Mouse (Mus musculus) forebrain, postnatal 0 days (tissue): ENCODE results near the gene Gm21983. TPM values are rescaled to one million over a fixed set of nuclear protein-coding genes. Genes with fewer than 3 reads are reported as not detected.
A peak's percentile ranks its signal among the peaks of the same experiment; 100 is the strongest.

Experiments
- ATAC-seq: fragments of 200-750 bp; cut with Nextera tagmentation; 2 replicates; pipeline ENCODE4 v1.8.0; 2017; ENCODE audit warnings: mild to moderate bottlenecking, moderate library complexity
- DNase-seq: peaks from one replicate; pipeline ENCODE4 v3.0.0-alpha.2; 2015
- H3K27ac ChIP-seq: fragments of 300-500 bp; sonication (generic); 2 replicates; pipeline ENCODE4 v1.5.1; 2014; ENCODE audit warnings: low read depth, mild to moderate bottlenecking, antibody characterized with exemption, low read length, moderate library complexity, mixed read lengths
- H3K27me3 ChIP-seq: fragments of 300-500 bp; sonication (generic); 2 replicates; pipeline ENCODE4 v1.6.1; 2014; ENCODE audit warnings: mild to moderate bottlenecking, low read length, mixed read lengths; ENCODE audit not compliant: insufficient read depth
- H3K36me3 ChIP-seq: fragments of 300-500 bp; sonication (generic); 2 replicates; pipeline ENCODE4 v1.6.1; 2014; ENCODE audit warnings: mild to moderate bottlenecking, moderate library complexity; ENCODE audit not compliant: insufficient read depth
- H3K4me1 ChIP-seq: fragments of 300-500 bp; sonication (generic); 2 replicates; pipeline ENCODE4 v1.6.1; 2014; ENCODE audit warnings: antibody characterized with exemption; ENCODE audit not compliant: insufficient read depth
- H3K4me2 ChIP-seq: fragments of 300-500 bp; sonication (generic); 2 replicates; pipeline ENCODE4 v1.6.1; 2014; ENCODE audit warnings: low read depth, mild to moderate bottlenecking, moderate library complexity
- H3K4me3 ChIP-seq: fragments of 300-500 bp; sonication (generic); 2 replicates; pipeline ENCODE4 v1.5.1; 2014; ENCODE audit warnings: low read depth, low read length, mixed read lengths
- H3K9ac ChIP-seq: fragments of 300-500 bp; sonication (generic); 2 replicates; pipeline ENCODE4 v1.6.1; 2014; ENCODE audit warnings: mild to moderate bottlenecking
- H3K9me3 ChIP-seq: fragments of 300-500 bp; sonication (generic); 2 replicates; pipeline ENCODE4 v1.6.1; 2016; ENCODE audit warnings: low read length
- CTCF ChIP-seq: sonication (generic); IDR thresholded peaks from 2 replicates; pipeline ENCODE4 v1.5.1; 2016; ENCODE audit warnings: antibody characterized with exemption, control low read depth, low read depth
- WGBS: fragments of 180-500 bp; shearing (Covaris S2); extraction: QIAGEN DNeasy Blood & Tissue Kit; methylation state at CpG from one replicate; pipeline ENCODE4 v1.1.7; 2014; 5-methylcytosine and 5-hydroxymethylcytosine counted together
- polyA plus RNA-seq: library from polyadenylated mRNA; unstranded; fragments of >200 nt; fragmentation: Nextera tagmentation; extraction: Ambion mirVana; gene quantifications from 2 replicates; pipeline ENCODE4 v1.2.1, GENCODE M21; 2015
- total RNA-seq: library from RNA; depleted of rRNA; stranded (reverse); fragments of >200 nt; gene quantifications from 2 replicates; pipeline ENCODE4 v1.2.3, GENCODE M21; 2014

Gm21983 gene
- total and polyA plus RNA-seq, 2 experiments from 2014 or later, result not detected

- Histone ChIP-seq H3K9ac (no peak overlapping the region), H3K4me3 (no peak overlapping the region), H3K27ac (no peak overlapping the region), H3K36me3 (peaks cover 40% of the 10 kb centered on the region), H3K27me3 (no peaks in the 10 kb centered on the region), H3K4me1 (peaks cover 24% of the 10 kb centered on the region), H3K9me3 (no peaks in the 10 kb centered on the region), H3K4me2 (no peak overlapping the region)
- TF ChIP-seq CTCF, result no peak
- WGBS, result 86% methylated on average over 3 of the region's 3 CpGs
- DNase-seq (no peak), ATAC-seq (no peak)
Measured at GRCm38 (mm10) chr7:27160921-27161320, 20.0 kb downstream of the Gm21983 start.

GRCm38 (mm10) chr7:27159882-27160281 is 21.0 kb downstream of the Gm21983 start:
- Histone ChIP-seq H3K36me3 (peaks cover 38% of the 10 kb centered on the region), H3K9me3 (no peaks in the 10 kb centered on the region), H3K4me2 (no peak overlapping the region), H3K9ac (no peak overlapping the region), H3K27me3 (no peaks in the 10 kb centered on the region), H3K4me1 (peaks cover 19% of the 10 kb centered on the region), H3K4me3 (no peak overlapping the region), H3K27ac (no peak overlapping the region)
- WGBS, result 16% methylated on average over 8 of the region's 8 CpGs
- DNase-seq, result peak; percentile 89
- peak; percentile 92 for ATAC-seq
- TF ChIP-seq CTCF, result peak; percentile 97

GRCm38 (mm10) chr7:27159256-27159655 is 21.6 kb downstream of the Gm21983 start:
- H3K9me3 ChIP-seq, result no peaks in the 10 kb centered on the region
- 93% methylated on average over 6 of the region's 6 CpGs for WGBS
- no peak overlapping the region for H3K9ac ChIP-seq
- ATAC-seq (no peak), DNase-seq (no peak)
- H3K27ac ChIP-seq, result no peak overlapping the region
- TF ChIP-seq CTCF, result no peak
- no peaks in the 10 kb centered on the region for H3K27me3 ChIP-seq
- no peak overlapping the region for H3K4me3 ChIP-seq
- H3K4me2 ChIP-seq, result no peak overlapping the region
- H3K36me3 ChIP-seq, result peaks cover 31% of the 10 kb centered on the region
- peaks cover 17% of the 10 kb centered on the region for H3K4me1 ChIP-seq

DNA sequence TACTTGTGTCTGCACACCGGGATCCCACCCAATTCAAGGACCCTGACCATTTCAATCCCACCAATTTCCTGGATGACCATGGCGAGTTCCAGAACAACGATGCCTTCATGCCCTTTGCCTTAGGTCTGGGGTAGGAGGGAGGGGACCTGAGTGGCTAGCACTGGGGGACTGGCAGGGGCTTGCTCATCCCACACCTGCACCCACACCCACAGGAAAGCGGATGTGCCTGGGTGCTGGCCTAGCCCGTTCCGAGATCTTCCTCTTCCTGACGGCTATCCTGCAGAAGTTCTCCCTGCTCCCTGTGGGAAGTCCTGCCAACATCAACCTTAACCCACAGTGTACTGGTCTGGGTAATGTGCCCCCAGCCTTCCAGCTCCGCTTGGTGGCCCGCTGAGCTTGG is 22.7 kb downstream of the Gm21983 start:
- no peaks in the 10 kb centered on the region for H3K27me3 ChIP-seq
- H3K4me3 ChIP-seq, result no peak overlapping the region
- H3K9ac ChIP-seq, result no peak overlapping the region
- peaks cover 7% of the 10 kb centered on the region; the same call in 1 of the 2 replicates for H3K4me1 ChIP-seq
- H3K27ac ChIP-seq, result no peak overlapping the region
- H3K36me3 ChIP-seq, result peaks cover 28% of the 10 kb centered on the region
- TF ChIP-seq CTCF, result no peak
- ATAC-seq (no peak), DNase-seq (no peak)
- no peak overlapping the region for H3K4me2 ChIP-seq
- WGBS, result 94% methylated on average over 9 of the region's 9 CpGs
- H3K9me3 ChIP-seq, result no peaks in the 10 kb centered on the region

DNA sequence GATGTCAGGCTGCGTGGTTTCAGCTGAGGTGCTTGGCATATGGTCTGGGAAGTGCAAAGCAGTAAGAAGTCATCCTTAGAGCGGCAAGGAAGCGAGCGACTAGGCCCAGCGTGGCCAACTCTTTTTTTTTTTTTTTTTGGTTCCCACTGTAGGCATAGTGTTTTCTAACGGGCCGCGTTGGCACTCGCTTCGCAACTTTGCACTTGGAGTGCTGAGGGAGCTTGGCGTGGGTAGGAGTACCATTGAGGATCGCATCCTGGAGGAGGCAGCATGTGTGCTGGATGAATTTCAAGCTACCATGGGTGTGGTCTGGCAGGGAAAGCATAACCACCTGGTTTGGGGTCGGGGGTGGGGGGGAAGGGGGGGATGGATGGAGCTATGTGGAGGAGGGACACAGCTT is 24.9 kb downstream of the Gm21983 start:
- Histone ChIP-seq H3K27me3 (no peaks in the 10 kb centered on the region), H3K36me3 (peaks cover 23% of the 10 kb centered on the region), H3K9me3 (no peaks in the 10 kb centered on the region), H3K4me2 (no peak overlapping the region), H3K27ac (no peak overlapping the region), H3K4me3 (no peak overlapping the region), H3K4me1 (no peaks in the 10 kb centered on the region), H3K9ac (no peak overlapping the region)
- DNase-seq, result peak; percentile 12
- ATAC-seq, result no peak
- no peak for TF ChIP-seq CTCF
- WGBS, result 67% methylated on average over 13 of the region's 13 CpGs

- no peak within 1 kb of the TSS for H3K27ac ChIP-seq
- H3K9me3 ChIP-seq, result no peaks in the 10 kb centered on the region
- H3K9ac ChIP-seq, result no peak within 1 kb of the TSS
- H3K4me3 ChIP-seq, result no peak within 1 kb of the TSS
- no peak for TF ChIP-seq CTCF
- ATAC-seq, result no peak
- DNase-seq, result no peak
- peaks cover 12% of the 10 kb centered on the region for H3K36me3 ChIP-seq
- WGBS, result 62% methylated on average over 10 of the region's 10 CpGs
- no peak within 1 kb of the TSS for H3K4me2 ChIP-seq
- H3K4me1 ChIP-seq, result no peaks in the 10 kb centered on the region
- H3K27me3 ChIP-seq, result no peaks in the 10 kb centered on the region
Measured at GRCm38 (mm10) chr7:27153205-27153764, 27.6 kb downstream of the Gm21983 start, which contains the start of gene Cyp2t4. Gene Cyp2t4, plus strand, starts transcription at chr7:27153714.

DNA sequence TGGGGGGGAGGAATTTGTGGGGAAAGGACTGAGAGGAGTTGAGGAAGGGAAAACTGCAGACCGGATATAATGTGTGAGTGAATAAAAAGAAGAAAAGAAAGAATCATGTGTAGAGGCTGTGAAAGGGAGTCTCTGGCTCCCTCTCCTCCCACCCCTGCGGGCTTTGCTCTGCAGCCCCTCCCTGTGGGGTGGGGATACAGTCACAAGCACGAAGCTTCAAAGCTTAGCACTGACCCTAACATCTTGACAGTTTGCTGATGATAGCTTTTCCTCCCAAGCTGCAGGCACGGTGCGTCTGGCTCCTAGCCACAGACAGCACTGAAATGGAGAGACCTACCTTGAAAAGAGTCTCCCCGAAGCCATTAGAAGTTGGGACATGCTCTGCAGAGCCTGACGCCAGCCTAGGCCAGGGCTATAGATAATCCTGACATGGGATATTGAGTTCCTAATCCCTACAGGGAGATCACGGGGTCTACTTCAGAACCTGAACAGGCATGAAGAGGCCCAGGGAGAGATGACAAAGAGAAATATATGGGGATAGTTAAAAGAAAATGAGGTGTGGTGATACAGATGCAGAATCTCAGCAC is 44.4 kb downstream of the Gm21983 start:
- ATAC-seq, result no peak
- no peak for TF ChIP-seq CTCF
- H3K27ac ChIP-seq, result no peak overlapping the region
- no peaks in the 10 kb centered on the region for H3K27me3 ChIP-seq
- H3K9me3 ChIP-seq, result no peaks in the 10 kb centered on the region
- H3K4me2 ChIP-seq, result no peak overlapping the region
- H3K4me1 ChIP-seq, result no peaks in the 10 kb centered on the region
- DNase-seq, result no peak
- no peak overlapping the region for H3K9ac ChIP-seq
- WGBS, result 67% methylated on average over 8 of the region's 8 CpGs
- H3K4me3 ChIP-seq, result no peak overlapping the region
- H3K36me3 ChIP-seq, result no peaks in the 10 kb centered on the region
